Mouse (Mus musculus) MEL (cell line): ENCODE measurements around the gene Camta1. TPM values are rescaled to one million over a fixed set of nuclear protein-coding genes. Genes with fewer than 3 reads are reported as not detected.

Experiments used
- DNase-seq: peaks from one replicate; pipeline ENCODE4 v3.0.0; 2011; ENCODE audit warnings: low read depth, low spot score
- H3K27ac ChIP-seq: 2 replicates; pipeline ENCODE4 v1.5.1; 2012; ENCODE audit warnings: low read depth, mild to moderate bottlenecking, control low read depth, low read length, moderate library complexity; ENCODE audit not compliant: control insufficient read depth
- H3K27me3 ChIP-seq, 2 experiments: fragments of 150-350 bp in 1 of 2; sonication (generic) in 1 of 2; 2 replicates each; pipeline ENCODE4 v1.6.1; 2012; ENCODE audit warnings: low read length in 2 of 2, mild to moderate bottlenecking in 2 of 2, improper control_type of control experiment in 1 of 2, moderate library complexity in 1 of 2; ENCODE audit not compliant: insufficient read depth in 2 of 2, control insufficient read depth in 1 of 2
- H3K36me3 ChIP-seq, 2 experiments: 2 replicates each; pipeline ENCODE4 v1.6.1; 2012 to 2014; ENCODE audit warnings: low read length in 2 of 2, improper control_type of control experiment in 1 of 2, inconsistent platforms in 1 of 2, mild to moderate bottlenecking in 1 of 2; ENCODE audit not compliant: insufficient read depth in 2 of 2, control insufficient read depth in 1 of 2
- H3K4me1 ChIP-seq, 2 experiments: fragments of 150-350 bp in 1 of 2; sonication (generic) in 1 of 2; 2 replicates each; pipeline ENCODE4 v1.6.1; 2012; ENCODE audit warnings: low read length in 2 of 2, improper control_type of control experiment in 1 of 2, mild to moderate bottlenecking in 1 of 2; ENCODE audit not compliant: insufficient read depth in 2 of 2, control insufficient read depth in 1 of 2
- H3K4me3 ChIP-seq, 2 experiments: fragments of 150-350 bp in 1 of 2; sonication (generic) in 1 of 2; 2 replicates each; pipeline ENCODE4 v1.5.1; 2012; ENCODE audit warnings: low read depth in 2 of 2, low read length in 2 of 2, mild to moderate bottlenecking in 2 of 2, moderate library complexity in 2 of 2, control low read depth in 1 of 2, improper control_type of control experiment in 1 of 2; ENCODE audit not compliant: control insufficient read depth in 1 of 2, insufficient read depth in 1 of 2
- H3K79me2 ChIP-seq: 2 replicates; pipeline ENCODE4 v1.6.1; 2012; ENCODE audit warnings: mild to moderate bottlenecking, low read length, moderate library complexity; ENCODE audit not compliant: control insufficient read depth, poor library complexity, insufficient read depth
- H3K9ac ChIP-seq: 2 replicates; pipeline ENCODE4 v1.6.1; 2012; ENCODE audit warnings: low read depth, mild to moderate bottlenecking, control low read depth, low read length, moderate library complexity; ENCODE audit not compliant: control insufficient read depth, poor library complexity, severe bottlenecking
- H3K9me3 ChIP-seq: fragments of 150-350 bp; sonication (generic); replicated peaks from 2 replicates; pipeline ENCODE4 v1.6.1; 2012; ENCODE audit warnings: mild to moderate bottlenecking, low read length, improper control_type of control experiment, moderate library complexity; ENCODE audit not compliant: insufficient read depth
- BHLHE40 ChIP-seq: IDR thresholded peaks from 2 replicates; pipeline ENCODE4 v1.6.1; 2012; ENCODE audit warnings: low read depth, mild to moderate bottlenecking, inconsistent platforms, low read length, improper control_type of control experiment, borderline replicate concordance
- CHD2 ChIP-seq: IDR thresholded peaks from 2 replicates; pipeline ENCODE4 v1.6.1; 2011; ENCODE audit warnings: low read length, improper control_type of control experiment
- CTCF ChIP-seq, 3 experiments: IDR thresholded peaks in 2 of 3; conservative IDR thresholded peaks in 1 of 3; 2 replicates each; pipeline ENCODE4 v1.5.1; 2011 to 2012; ENCODE audit warnings: low read length in 3 of 3, low read depth in 2 of 3, mild to moderate bottlenecking in 2 of 3, improper control_type of control experiment in 1 of 3, inconsistent platforms in 1 of 3, mixed read lengths in 1 of 3, moderate library complexity in 1 of 3; ENCODE audit not compliant: control insufficient read depth in 1 of 3, insufficient read depth in 1 of 3, poor library complexity in 1 of 3, severe bottlenecking in 1 of 3
- E2F4 ChIP-seq: IDR thresholded peaks from 2 replicates; pipeline ENCODE4 v1.6.1; 2011; ENCODE audit warnings: low read depth, low read length, improper control_type of control experiment, borderline replicate concordance
- ELF1 ChIP-seq: IDR thresholded peaks from 2 replicates; pipeline ENCODE4 v1.6.1; 2014; ENCODE audit warnings: low read depth, mild to moderate bottlenecking, inconsistent platforms, low read length, improper control_type of control experiment, moderate library complexity
- ETS1 ChIP-seq: IDR thresholded peaks from 2 replicates; pipeline ENCODE4 v1.6.1; 2012; ENCODE audit warnings: low read depth, mild to moderate bottlenecking, inconsistent platforms, low read length, improper control_type of control experiment, moderate library complexity
- GABPA ChIP-seq: IDR thresholded peaks from 2 replicates; pipeline ENCODE4 v1.6.1; 2012; ENCODE audit warnings: low read depth, mild to moderate bottlenecking, inconsistent platforms, low read length, improper control_type of control experiment, moderate library complexity
- MEF2A ChIP-seq: IDR thresholded peaks from 2 replicates; pipeline ENCODE4 v1.6.1; 2014; ENCODE audit warnings: low read depth, mild to moderate bottlenecking, inconsistent platforms, low read length, improper control_type of control experiment; ENCODE audit not compliant: poor library complexity, insufficient replicate concordance, severe bottlenecking; ENCODE audit errors: extremely low read depth
- MYC ChIP-seq: IDR thresholded peaks from 2 replicates; pipeline ENCODE4 v1.6.1; 2011; ENCODE audit warnings: low read depth, mild to moderate bottlenecking, low read length, improper control_type of control experiment, moderate library complexity
- NELFE ChIP-seq: IDR thresholded peaks from 2 replicates; pipeline ENCODE4 v1.6.1; 2011; ENCODE audit warnings: low read depth, low read length, improper control_type of control experiment
- NRF1 ChIP-seq: IDR thresholded peaks from 2 replicates; pipeline ENCODE4 v1.6.1; 2014; ENCODE audit warnings: low read depth, mild to moderate bottlenecking, inconsistent platforms, low read length, improper control_type of control experiment, moderate library complexity; ENCODE audit not compliant: poor library complexity, insufficient read depth, severe bottlenecking
- POLR2AphosphoS2 ChIP-seq: IDR thresholded peaks from 2 replicates; pipeline ENCODE4 v1.6.1; 2011; ENCODE audit warnings: low read length, improper control_type of control experiment
- POLR2AphosphoS5 ChIP-seq: IDR thresholded peaks from 2 replicates; pipeline ENCODE4 v1.6.1; 2012; ENCODE audit warnings: low read depth, borderline replicate concordance, mild to moderate bottlenecking, inconsistent platforms, low read length, moderate library complexity, mixed read lengths
- RCOR1 ChIP-seq: IDR thresholded peaks from 2 replicates; pipeline ENCODE4 v1.6.1; 2012; ENCODE audit warnings: low read depth, mild to moderate bottlenecking, inconsistent platforms, low read length, improper control_type of control experiment
- SIN3A ChIP-seq: IDR thresholded peaks from 2 replicates; pipeline ENCODE4 v1.6.1; 2012; ENCODE audit warnings: low read length, improper control_type of control experiment, inconsistent platforms
- TAL1 ChIP-seq: IDR thresholded peaks from 2 replicates; pipeline ENCODE4 v1.6.1; 2012; ENCODE audit warnings: mild to moderate bottlenecking, inconsistent platforms, low read length, moderate library complexity, mixed read lengths
- TBP ChIP-seq: IDR thresholded peaks from 2 replicates; pipeline ENCODE4 v1.8.0; 2011; ENCODE audit warnings: low read depth, low read length, improper control_type of control experiment
- UBTF ChIP-seq: IDR thresholded peaks from 2 replicates; pipeline ENCODE4 v1.6.1; 2012; ENCODE audit warnings: low read depth, mild to moderate bottlenecking, inconsistent platforms, low read length, improper control_type of control experiment, moderate library complexity, borderline replicate concordance; ENCODE audit not compliant: insufficient read depth
- USF1 ChIP-seq: IDR thresholded peaks from 2 replicates; pipeline ENCODE4 v1.6.1; 2014; ENCODE audit warnings: low read depth, mild to moderate bottlenecking, inconsistent platforms, low read length, improper control_type of control experiment, moderate library complexity
- ZNF384 ChIP-seq: IDR thresholded peaks from 2 replicates; pipeline ENCODE4 v1.6.1; 2012; ENCODE audit warnings: low read depth, mild to moderate bottlenecking, inconsistent platforms, low read length, improper control_type of control experiment
- polyA plus RNA-seq, 2 experiments: library from polyadenylated mRNA; stranded (reverse) in 1 of 2; unstranded in 1 of 2; fragments of >175 nt in 1 of 2; fragments of >200 nt in 1 of 2; gene quantifications; 2 replicates each; pipeline versions ENCODE4 v1.2.1 to v1.2.4; 2012; ENCODE audit warnings: low replicate concordance in 2 of 2, low read depth in 1 of 2; ENCODE audit not compliant: insufficient read length in 2 of 2, insufficient read depth in 1 of 2, missing spikeins in 1 of 2
- total RNA-seq: library from RNA; depleted of rRNA; stranded (reverse); fragments of 300-350 nt; gene quantifications from 2 replicates; pipeline ENCODE4 v1.2.3, GENCODE M21; 2012

Camta1 gene
- total and polyA plus RNA-seq, 3 experiments = 28.2 to 87.5 TPM; not detected in 1

- Histone ChIP-seq H3K27ac (no peak overlapping the region), H3K9me3 (no peaks in the 10 kb centered on the region), H3K79me2 (no peaks in the 10 kb centered on the region)
- TF ChIP-seq ELF1 = no peak
- no peak for TF ChIP-seq TBP
- TF ChIP-seq MYC = no peak
- no peak for TF ChIP-seq BHLHE40
- TF ChIP-seq POLR2AphosphoS2 = no peak
- TF ChIP-seq RCOR1 = no peak
- TF ChIP-seq ETS1 = no peak
- TF ChIP-seq, all 39 proteins: peak for 0
- no peaks in the 10 kb centered on the region for H3K36me3 ChIP-seq
- H3K27me3 ChIP-seq = no peaks in the 10 kb centered on the region
- H3K4me1 ChIP-seq = no peaks in the 10 kb centered on the region
- no peak overlapping the region for H3K4me3 ChIP-seq
- DNase-seq = no peak
- H3K9ac ChIP-seq = no peak overlapping the region
Measured at GRCm38 (mm10) chr4:151150115-151150514, 711.6 kb downstream of the Camta1 start.

- H3K4me3 ChIP-seq = no peak overlapping the region
- TF ChIP-seq CHD2 = no peak
- no peak for TF ChIP-seq SIN3A
- TF ChIP-seq MEF2A = no peak
- no peak for TF ChIP-seq USF1
- TF ChIP-seq GABPA = no peak
- TF ChIP-seq MYC = no peak
- TF ChIP-seq RCOR1 = no peak
- TF ChIP-seq TAL1 = no peak
- TF ChIP-seq POLR2AphosphoS5 = no peak
- TF ChIP-seq NELFE = no peak
- TF ChIP-seq E2F4 = no peak
- TF ChIP-seq UBTF = no peak
- TF ChIP-seq CTCF (IDR thresholded peaks at IDR 0.05 in 2 of 3, conservative IDR thresholded peaks at IDR 0.05 in 1 of 3; ENCODE audit: control insufficient read depth in 1 of 3, insufficient read depth in 1 of 3, low read depth in 2 of 3, low read length in 3 of 3, poor library complexity in 1 of 3, severe bottlenecking in 1 of 3) = no peak
- TF ChIP-seq POLR2AphosphoS2 = no peak
- TF ChIP-seq NRF1 = no peak
- no peak for TF ChIP-seq ZNF384
- no peak for TF ChIP-seq ELF1
- no peaks in the 10 kb centered on the region for H3K36me3 ChIP-seq
- no peaks in the 10 kb centered on the region for H3K9me3 ChIP-seq
- DNase-seq = no peak
- no peaks in the 10 kb centered on the region for H3K27me3 ChIP-seq
- H3K4me1 ChIP-seq = no peaks in the 10 kb centered on the region
- H3K27ac ChIP-seq = no peak overlapping the region
- no peak overlapping the region for H3K9ac ChIP-seq
- H3K79me2 ChIP-seq = no peaks in the 10 kb centered on the region
Measured at GRCm38 (mm10) chr4:151147541-151147940, 714.1 kb downstream of the Camta1 start.
